Mouse (Mus musculus): ENCODE measurements around the gene Lrrc45.

- no peak for TF ChIP-seq GATA1 (IDR thresholded peaks at IDR 0.05; ENCODE audit: low read length)
- no peak for TF ChIP-seq TAL1 (IDR thresholded peaks at IDR 0.05; ENCODE audit: low read length)
Measured at GRCm38 (mm10) chr11:120706120-120706519, 7.6 kb upstream of the Lrrc45 start.

Data from erythroblast, embryonic 14.5 days (primary cell).